Mouse (Mus musculus) MEL (cell line): Measurements from ENCODE around the gene Atp6v1b1.

Experiments used
- MAX ChIP-seq: IDR thresholded peaks from 2 replicates; pipeline ENCODE4 v1.6.1; 2011; ENCODE audit warnings: low read length, improper control_type of control experiment
- MYC ChIP-seq: IDR thresholded peaks from 2 replicates; pipeline ENCODE4 v1.6.1; 2011; ENCODE audit warnings: low read depth, mild to moderate bottlenecking, low read length, improper control_type of control experiment, moderate library complexity

DNA sequence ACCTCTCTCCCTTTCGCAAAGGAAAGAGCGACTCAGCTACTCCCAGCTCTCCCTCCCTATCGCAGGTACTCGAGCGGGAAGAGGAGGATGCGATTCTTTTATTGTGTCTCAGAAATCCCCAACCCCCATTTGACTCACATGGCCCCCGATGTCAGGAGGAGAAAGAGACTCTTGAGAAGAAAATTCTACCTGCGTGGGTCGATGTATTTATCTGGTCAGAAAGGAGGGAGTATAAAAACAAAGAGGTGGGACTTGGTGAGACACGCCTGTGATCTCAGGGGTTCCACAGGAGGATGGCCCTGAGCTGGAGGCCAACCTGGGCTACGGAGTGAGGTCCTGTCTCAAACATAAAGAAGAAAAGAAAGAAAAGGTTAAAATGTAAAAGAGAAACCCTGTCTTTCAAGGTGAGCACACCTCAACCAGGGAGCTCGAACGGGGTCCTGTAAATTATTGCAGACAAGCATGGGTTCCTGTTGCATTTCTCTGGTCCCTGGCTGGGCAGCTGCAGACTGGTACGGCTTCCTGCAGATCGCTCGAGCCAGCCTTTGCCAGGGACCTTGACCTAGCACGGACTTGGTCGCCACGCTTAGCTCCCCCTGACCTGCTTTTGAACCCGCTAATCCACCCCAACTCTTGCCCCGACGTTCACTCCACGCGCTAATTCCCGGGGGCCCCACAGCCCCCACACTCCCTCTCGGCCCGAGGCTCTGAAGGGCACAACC is 39.6 kb upstream of the Atp6v1b1 start:
- TF ChIP-seq MAX (no peak), MYC (no peak)
